Comparison of ENCODE assay signal across 13 mouse cellular contexts in genomic region chr16:19908291-19908690, GRCm38 (mm10).
DNase-seq lines count a peak whose midpoint lies in the region; ATAC-seq and TF ChIP-seq lines count a peak whose summit lies in the region.
"Had no signal": no experiment of that assay in that cellular context is flagged by ENCODE, and none has a peak within 500 bp of the region (broad histone marks: within the 10 kb centered on the region; RNA-seq: fewer than 3 reads in every experiment).

No protein-coding gene starts in this region.

- H3K9ac ChIP-seq in intestine, postnatal 0 days (ENCODE audit: low read depth, low read length), result no peak overlapping the region
- no peak overlapping the region for H3K9ac ChIP-seq in intestine, embryonic 15.5 days
- H3K9ac ChIP-seq: forebrain, embryonic 12.5 days; limb, embryonic 12.5 days had no signal

- in situ Hi-C loops in Patski (cut with MboI; ENCODE audit: low pct_unique_long_range_greater_than_20kb), result no loop called here

- no peak overlapping the region for H3K4me3 ChIP-seq in intestine, postnatal 0 days (ENCODE audit: low read depth, low read length)
- H3K4me3 ChIP-seq in intestine, embryonic 15.5 days (replicated peaks), result no peak overlapping the region
- H3K4me3 ChIP-seq: forebrain, embryonic 12.5 days; limb, embryonic 12.5 days had no signal

- H3K9me3 ChIP-seq in intestine, postnatal 0 days (ENCODE audit: control insufficient read depth), result no peaks in the 10 kb centered on the region
- no peaks in the 10 kb centered on the region for H3K9me3 ChIP-seq in intestine, embryonic 15.5 days
- H3K9me3 ChIP-seq: forebrain, embryonic 12.5 days; limb, embryonic 12.5 days had no signal

- peak; percentile 66 for DNase-seq in 416B (ENCODE audit: low read depth)
- DNase-seq in Patski (ENCODE audit: low read depth, low spot score), result no peak
- DNase-seq in lung, postnatal 36 days, result peak; percentile 68
- DNase-seq in c-Kit-positive CD71-positive TER-119-positive erythroid progenitor cells, embryonic 14.5 days (ENCODE audit: low spot score), result no peak
- DNase-seq in natural killer cell, adult 2 months (ENCODE audit: low spot score in 2 of 2), result no peak
- DNase-seq in embryo, embryonic 10.5 days (ENCODE audit: low spot score), result no peak
- DNase-seq: cerebellum, adult 9-10 months; gastrocnemius, postnatal 25 days had no signal

- WGBS in intestine, postnatal 0 days, result 62% methylated on average over 3 of the region's 3 CpGs
- 51% methylated on average over 3 of the region's 3 CpGs for WGBS in intestine, embryonic 15.5 days

- H3K27ac ChIP-seq in intestine, postnatal 0 days (ENCODE audit: low read depth, low read length), result no peak overlapping the region
- H3K27ac ChIP-seq in intestine, embryonic 15.5 days, result no peak overlapping the region
- H3K27ac ChIP-seq: forebrain, embryonic 12.5 days; limb, embryonic 12.5 days; macrophage had no signal

- H3K36me3 ChIP-seq in intestine, postnatal 0 days (ENCODE audit: control insufficient read depth, insufficient read depth), result no peaks in the 10 kb centered on the region
- H3K36me3 ChIP-seq in intestine, embryonic 15.5 days, result no peaks in the 10 kb centered on the region
- H3K36me3 ChIP-seq: forebrain, embryonic 12.5 days; limb, embryonic 12.5 days had no signal

- TF ChIP-seq CTCF in intestine, postnatal 0 days (IDR thresholded peaks at IDR 0.05; ENCODE audit: low read depth), result peak; percentile 33
- peak; percentile 34 for TF ChIP-seq CTCF in Patski (IDR thresholded peaks at IDR 0.05)

- CTCF ChIA-PET in Patski (lab: Charles Lee), result interaction anchor here (0.6 to 1.5 kb wide), 5 partner anchors 13 to 1357 kb away, joined by 3 to 4 read pairs (median 3); no protein-coding TSS in a partner anchor

- POLR2A ChIA-PET in Patski (lab: Charles Lee), result no interaction called here

- no peaks in the 10 kb centered on the region for H3K27me3 ChIP-seq in intestine, postnatal 0 days (replicated peaks; ENCODE audit: control insufficient read depth, insufficient read depth, low read length)
- H3K27me3 ChIP-seq in intestine, embryonic 15.5 days (replicated peaks), result no peaks in the 10 kb centered on the region
- H3K27me3 ChIP-seq in Patski, result no peaks in the 10 kb centered on the region
- H3K27me3 ChIP-seq: forebrain, embryonic 12.5 days; limb, embryonic 12.5 days had no signal

- no peak overlapping the region for H3K4me2 ChIP-seq in intestine, postnatal 0 days (replicated peaks; ENCODE audit: low read depth)
- no peak overlapping the region for H3K4me2 ChIP-seq in intestine, embryonic 15.5 days (replicated peaks)
- H3K4me2 ChIP-seq: forebrain, embryonic 12.5 days; limb, embryonic 12.5 days had no signal

- no peaks in the 10 kb centered on the region for H3K4me1 ChIP-seq in intestine, postnatal 0 days (replicated peaks; ENCODE audit: control insufficient read depth, insufficient read depth, low read length)
- H3K4me1 ChIP-seq in intestine, embryonic 15.5 days (replicated peaks), result no peaks in the 10 kb centered on the region
- H3K4me1 ChIP-seq: forebrain, embryonic 12.5 days; limb, embryonic 12.5 days had no signal

- no peak for ATAC-seq in intestine, postnatal 0 days
- no peak for ATAC-seq in intestine, embryonic 15.5 days
- ATAC-seq in Patski, result no peak

Comparison
In these comparisons a context has a peak if more than half of its experiments do, and no peak if none do; other contexts are left out.
1. DNase-seq: peak in 416B (single experiment) and lung, postnatal 36 days (single experiment); none in Patski (single experiment), c-Kit-positive CD71-positive TER-119-positive erythroid progenitor cells, embryonic 14.5 days (single experiment), natural killer cell, adult 2 months (0 of 2) and embryo, embryonic 10.5 days (single experiment).